ENCODE assay signal across 8 mouse cellular contexts in the genomic region with DNA sequence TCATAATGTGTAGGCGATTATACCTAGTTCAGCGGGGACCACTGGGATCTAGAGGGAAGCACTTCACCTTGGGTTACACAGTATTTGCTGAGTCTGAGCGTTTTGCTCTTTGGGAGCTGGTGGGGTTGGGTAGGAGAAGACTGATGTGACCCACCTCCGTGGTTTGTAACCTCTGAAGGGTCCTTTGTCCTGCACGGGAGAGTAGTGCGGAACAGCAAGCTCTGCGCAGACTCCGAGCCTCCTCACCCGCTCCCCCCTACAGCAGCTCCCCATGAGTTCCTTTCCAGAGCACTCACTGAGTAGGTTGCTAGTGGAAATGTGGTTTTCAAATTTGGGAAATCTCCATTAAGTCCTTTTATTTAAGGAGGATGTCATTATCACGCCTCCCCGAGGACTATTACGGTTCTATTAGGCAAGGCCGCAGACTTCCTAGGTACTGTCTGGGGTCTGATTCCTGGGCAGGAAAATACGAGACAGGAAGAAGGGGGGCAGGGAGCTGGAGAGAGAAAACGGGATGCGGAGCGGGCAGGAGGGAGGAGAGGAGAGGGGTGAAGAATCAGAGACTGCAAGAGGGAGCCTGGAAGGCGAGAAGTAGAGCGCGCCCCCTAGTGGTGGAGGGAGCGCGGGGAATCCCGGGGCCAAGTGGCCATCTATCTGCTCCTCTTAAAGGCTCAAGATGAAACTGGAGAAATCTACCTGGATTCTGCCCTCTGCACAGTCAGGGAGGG. TPM values are rescaled to one million over a fixed set of nuclear protein-coding genes. Genes with fewer than 3 reads are reported as not detected.
DNase-seq lines count a peak whose midpoint lies in the region; ATAC-seq and TF ChIP-seq lines count a peak whose summit lies in the region.

No protein-coding gene starts in this region.

- no peak overlapping the region for H3K9ac ChIP-seq in hindbrain, postnatal 0 days (replicated peaks; ENCODE audit: low read length)

- H3K9me3 ChIP-seq in hindbrain, postnatal 0 days (ENCODE audit: low read length) = no peaks in the 10 kb centered on the region
- H3K9me3 ChIP-seq in megakaryocyte, embryonic 14.5 days = peaks cover 8% of the 10 kb centered on the region

- H3K4me3 ChIP-seq in gastrocnemius, adult 2 months = peak overlapping the region; percentile 48
- H3K4me3 ChIP-seq in hindbrain, postnatal 0 days (ENCODE audit: low read length) = no peak overlapping the region; the same call in 1 of the 2 replicates
- peak overlapping the region; percentile 35 for H3K4me3 ChIP-seq in megakaryocyte, embryonic 14.5 days (replicated peaks)

- H3K27me3 ChIP-seq in hindbrain, postnatal 0 days (ENCODE audit: insufficient read depth, low read length) = no peaks in the 10 kb centered on the region; the same call in 1 of the 2 replicates
- peaks cover 68% of the 10 kb centered on the region for H3K27me3 ChIP-seq in megakaryocyte, embryonic 14.5 days (replicated peaks)

- peak; percentile 83 for ATAC-seq in hindbrain, postnatal 0 days

- intact Hi-C loops in gastrocnemius, adult 2 months (cut with DNase I) = loop anchor here (10.0 kb wide), 1 partner anchor 160 kb away; no protein-coding TSS in a partner anchor

- peak; percentile 96 for TF ChIP-seq CTCF in gastrocnemius, adult 2 months (IDR thresholded peaks at IDR 0.05)
- TF ChIP-seq CTCF in hindbrain, postnatal 0 days (IDR thresholded peaks at IDR 0.05; ENCODE audit: low read depth) = peak; percentile 92

- peak; percentile 76 for DNase-seq in WW6 (ENCODE audit: low read depth, low spot score)
- DNase-seq in cerebellum, postnatal 36 days = peak; percentile 82 to 87
- DNase-seq in gastrocnemius, adult 2 months = peak; percentile 89
- peak; percentile 86 for DNase-seq in hindbrain, postnatal 0 days (ENCODE audit: low spot score)
- peak; percentile 75 to 84 for DNase-seq in left cerebral cortex, adult 18-20 months (ENCODE audit: low spot score in 2 of 2)
- peak; percentile 88 for DNase-seq in right cerebral cortex, postnatal 4 days
- peak; percentile 65 for DNase-seq in yolk sac, embryonic 10.5 days (ENCODE audit: low spot score)

- H3K4me2 ChIP-seq in hindbrain, postnatal 0 days (ENCODE audit: low read depth, low read length) = peak overlapping the region; percentile 45

- H3K27ac ChIP-seq in gastrocnemius, adult 2 months = peak overlapping the region; percentile 50
- no peak overlapping the region for H3K27ac ChIP-seq in hindbrain, postnatal 0 days

- no peaks in the 10 kb centered on the region for H3K36me3 ChIP-seq in hindbrain, postnatal 0 days (ENCODE audit: insufficient read depth, low read length)
- H3K36me3 ChIP-seq in megakaryocyte, embryonic 14.5 days (replicated peaks; ENCODE audit: low read length) = no peaks in the 10 kb centered on the region

- 11% methylated on average over 23 of the region's 23 CpGs for WGBS in hindbrain, postnatal 0 days

- no peaks in the 10 kb centered on the region for H3K4me1 ChIP-seq in hindbrain, postnatal 0 days (ENCODE audit: insufficient read depth, low read length)
- peaks cover 14% of the 10 kb centered on the region for H3K4me1 ChIP-seq in megakaryocyte, embryonic 14.5 days

RNA-seq across cellular contexts. Expression of a gene that starts 29.4 kb away (rescaled TPM):
- total RNA-seq in gastrocnemius, adult 2 months (2021) = 1 to 10 TPM; 2.7 to 3.1 TPM
- total RNA-seq in hindbrain, postnatal 0 days (2014; rRNA removed) = 47.7 and 56.9 TPM in 2 replicates
- 22.5 and 30.2 TPM in 2 replicates for polyA plus RNA-seq in hindbrain, postnatal 0 days (2015; fragmentation: Nextera tagmentation; extraction: Ambion mirVana)
- total RNA-seq in left cerebral cortex, adult 18-20 months (2021) = 10 to 100 TPM; 11.5 to 15.1 TPM
- 12.0 and 22.5 TPM in 2 replicates for polyA plus RNA-seq in megakaryocyte, embryonic 14.5 days (2012; ENCODE audit: insufficient read depth, low replicate concordance)
